Mouse (Mus musculus) heart, adult 2 months (tissue): ENCODE measurements around the gene Gm16223. TPM values are rescaled to one million over a fixed set of nuclear protein-coding genes. Genes with fewer than 3 reads are reported as not detected.

ENCODE experiments used
- DNase-seq, 2 experiments: peaks; one replicate each; pipeline ENCODE4 v3.0.0; 2021
- H3K27ac ChIP-seq: fragments of 200-600 bp; 2 replicates; pipeline ENCODE4 v1.8.1; 2022
- H3K27me3 ChIP-seq: fragments of 200-500 bp; 2 replicates; pipeline ENCODE4 v1.6.1; 2012; ENCODE audit warnings: mild to moderate bottlenecking, low read length, inconsistent platforms, mixed read lengths; ENCODE audit not compliant: control insufficient read depth, insufficient read depth
- H3K36me3 ChIP-seq: fragments of 200-500 bp; 2 replicates; pipeline ENCODE4 v1.6.1; 2012; ENCODE audit warnings: low read length, inconsistent platforms; ENCODE audit not compliant: control insufficient read depth, insufficient read depth
- H3K4me1 ChIP-seq: fragments of 200-500 bp; 2 replicates; pipeline ENCODE4 v1.6.1; 2011; ENCODE audit warnings: low read length; ENCODE audit not compliant: control insufficient read depth, insufficient read depth
- H3K4me3 ChIP-seq: fragments of 200-600 bp; 2 replicates; pipeline ENCODE4 v1.8.1; 2022
- H3K79me2 ChIP-seq: fragments of 200-500 bp; replicated peaks from 2 replicates; pipeline ENCODE4 v1.6.1; 2012; ENCODE audit warnings: mild to moderate bottlenecking, inconsistent platforms, low read length, moderate library complexity, mixed read lengths; ENCODE audit not compliant: control insufficient read depth, insufficient read depth
- H3K9ac ChIP-seq: fragments of 200-500 bp; 2 replicates; pipeline ENCODE4 v1.6.1; 2012; ENCODE audit warnings: low read depth, mild to moderate bottlenecking, control low read depth, inconsistent platforms, low read length, mixed read lengths
- CTCF ChIP-seq: fragments of 200-600 bp; IDR thresholded peaks from 2 replicates; pipeline ENCODE4 v1.8.1; 2022; ENCODE audit warnings: antibody characterized with exemption, mild to moderate bottlenecking, moderate library complexity
- EP300 ChIP-seq: fragments of 200-500 bp; IDR thresholded peaks from 2 replicates; pipeline ENCODE4 v1.6.1; 2011; ENCODE audit warnings: low read depth, low read length, control low read depth; ENCODE audit not compliant: insufficient read depth
- POLR2A ChIP-seq: fragments of 200-500 bp; IDR thresholded peaks from 2 replicates; pipeline ENCODE4 v1.6.1; 2011; ENCODE audit warnings: mild to moderate bottlenecking, low read depth, low read length, control low read depth; ENCODE audit not compliant: insufficient read depth
- WGBS: fragments of 180-500 bp; shearing (Covaris S2); methylation state at CpG from one replicate; pipeline ENCODE4 v1.1.7; 2018; 5-methylcytosine and 5-hydroxymethylcytosine counted together
- intact Hi-C: fragments of 180-260 bp; cut with DNase I; formaldehyde crosslinking; loops from one replicate; pipeline ENCODE4 v1.15.1; 2025
- long read RNA-seq: library from polyadenylated mRNA; stranded (forward); transcript quantifications from one replicate; pipeline ENCODE4 v2.0.0, GENCODE M21; 2021
- polyA plus RNA-seq: library from polyadenylated mRNA; depleted of rRNA; stranded (reverse); fragments of >200 nt; gene quantifications from 2 replicates; pipeline ENCODE4 v1.2.3, GENCODE M21; 2012; rRNA removed
- total RNA-seq, 2 experiments: library from RNA; stranded (reverse); gene quantifications; 2 replicates each; pipeline ENCODE4 v1.2.3; 2021

Gm16223 gene
- under 1 TPM; 0.09 to 0.16 TPM for total RNA-seq
- polyA plus RNA-seq: not detected in 2 replicates
- long read RNA-seq: 0 reads

- Histone ChIP-seq H3K4me1 (no peaks in the 10 kb centered on the region), H3K27ac (no peak within 1 kb of the TSS), H3K36me3 (no peaks in the 10 kb centered on the region), H3K9ac (no peak within 1 kb of the TSS), H3K4me3 (no peak within 1 kb of the TSS), H3K27me3 (no peaks in the 10 kb centered on the region), H3K79me2 (no peaks in the 10 kb centered on the region)
- TF ChIP-seq POLR2A: no peak
- TF ChIP-seq EP300: no peak
- TF ChIP-seq CTCF: no peak
- 73% methylated on average over 10 of the region's 10 CpGs for WGBS
- no peak for DNase-seq
- intact Hi-C loops: no loop called here
These were observed at the start of gene Gm16223 for GRCm38 (mm10) chr5:42067476-42068187. Gm16223 (plus strand) TSS chr5:42067960.

GRCm38 (mm10) chr5:42022029-42022428, 45.7 kb upstream of the Gm16223 start:
- H3K79me2 ChIP-seq: no peaks in the 10 kb centered on the region
- H3K4me1 ChIP-seq: no peaks in the 10 kb centered on the region
- H3K4me3 ChIP-seq: no peak overlapping the region
- TF ChIP-seq EP300 (no peak), CTCF (no peak), POLR2A (no peak)
- WGBS: 63% methylated on average over 3 of the region's 3 CpGs
- no peaks in the 10 kb centered on the region for H3K27me3 ChIP-seq
- no peak overlapping the region for H3K9ac ChIP-seq
- H3K36me3 ChIP-seq: no peaks in the 10 kb centered on the region
- no peak overlapping the region for H3K27ac ChIP-seq
- intact Hi-C loops: no loop called here
- no peak for DNase-seq

GRCm38 (mm10) chr5:42023521-42023920, 44.2 kb upstream of the Gm16223 start:
- H3K4me3 ChIP-seq: no peak overlapping the region
- H3K4me1 ChIP-seq: no peaks in the 10 kb centered on the region
- H3K27me3 ChIP-seq: no peaks in the 10 kb centered on the region
- DNase-seq: no peak
- H3K9ac ChIP-seq: no peak overlapping the region
- no peaks in the 10 kb centered on the region for H3K36me3 ChIP-seq
- intact Hi-C loops: no loop called here
- TF ChIP-seq EP300 (no peak), POLR2A (no peak), CTCF (no peak)
- H3K79me2 ChIP-seq: no peaks in the 10 kb centered on the region
- WGBS: 38% methylated on average over 1 of the region's 1 CpGs
- H3K27ac ChIP-seq: no peak overlapping the region

- H3K36me3 ChIP-seq: no peaks in the 10 kb centered on the region
- TF ChIP-seq EP300 (no peak), POLR2A (no peak), CTCF (no peak)
- no peaks in the 10 kb centered on the region for H3K79me2 ChIP-seq
- no peaks in the 10 kb centered on the region for H3K27me3 ChIP-seq
- intact Hi-C loops: no loop called here
- H3K27ac ChIP-seq: no peak overlapping the region
- H3K9ac ChIP-seq: no peak overlapping the region
- 46% methylated on average over 15 of the region's 15 CpGs for WGBS
- H3K4me3 ChIP-seq: no peak overlapping the region
- no peak for DNase-seq
- no peaks in the 10 kb centered on the region for H3K4me1 ChIP-seq
These were observed 31.2 kb upstream of the Gm16223 start for GRCm38 (mm10) chr5:42036388-42037082.

GRCm38 (mm10) chr5:42054636-42055035, 13.1 kb upstream of the Gm16223 start:
- Histone ChIP-seq H3K9ac (no peak overlapping the region), H3K4me3 (no peak overlapping the region), H3K27ac (no peak overlapping the region), H3K4me1 (no peaks in the 10 kb centered on the region), H3K79me2 (no peaks in the 10 kb centered on the region), H3K36me3 (no peaks in the 10 kb centered on the region), H3K27me3 (no peaks in the 10 kb centered on the region)
- no peak for TF ChIP-seq EP300
- no peak for TF ChIP-seq CTCF
- no peak for TF ChIP-seq POLR2A
- intact Hi-C loops: no loop called here
- WGBS: 75% methylated on average over 4 of the region's 4 CpGs
- DNase-seq: no peak

GRCm38 (mm10) chr5:42055151-42055550, 12.6 kb upstream of the Gm16223 start:
- Histone ChIP-seq H3K4me1 (no peaks in the 10 kb centered on the region), H3K27me3 (no peaks in the 10 kb centered on the region), H3K36me3 (no peaks in the 10 kb centered on the region), H3K27ac (no peak overlapping the region), H3K79me2 (no peaks in the 10 kb centered on the region), H3K9ac (no peak overlapping the region), H3K4me3 (no peak overlapping the region)
- no peak for DNase-seq
- TF ChIP-seq EP300 (no peak), POLR2A (no peak)
- WGBS: 85% methylated on average over 5 of the region's 5 CpGs
- intact Hi-C loops: no loop called here
